Mouse (Mus musculus) G1E (cell line): ENCODE results near the gene Helz.

Source experiments
- CTCF ChIP-seq: IDR thresholded peaks from 2 replicates; pipeline ENCODE4 v1.5.1; 2012; ENCODE audit warnings: low read depth, low read length, inconsistent platforms, mixed read lengths
- GATA1 ChIP-seq: IDR thresholded peaks from 2 replicates; pipeline ENCODE4 v1.6.1; 2012; ENCODE audit warnings: borderline replicate concordance, low read length, inconsistent platforms, mixed read lengths
- GATA2 ChIP-seq: IDR thresholded peaks from 2 replicates; pipeline ENCODE4 v1.6.1; 2012; ENCODE audit warnings: low read depth, low read length, inconsistent platforms, borderline replicate concordance
- TAL1 ChIP-seq: conservative IDR thresholded peaks from 2 replicates; pipeline ENCODE4 v1.6.1; 2012; ENCODE audit warnings: low read depth, low read length, inconsistent platforms, mixed read lengths

DNA sequence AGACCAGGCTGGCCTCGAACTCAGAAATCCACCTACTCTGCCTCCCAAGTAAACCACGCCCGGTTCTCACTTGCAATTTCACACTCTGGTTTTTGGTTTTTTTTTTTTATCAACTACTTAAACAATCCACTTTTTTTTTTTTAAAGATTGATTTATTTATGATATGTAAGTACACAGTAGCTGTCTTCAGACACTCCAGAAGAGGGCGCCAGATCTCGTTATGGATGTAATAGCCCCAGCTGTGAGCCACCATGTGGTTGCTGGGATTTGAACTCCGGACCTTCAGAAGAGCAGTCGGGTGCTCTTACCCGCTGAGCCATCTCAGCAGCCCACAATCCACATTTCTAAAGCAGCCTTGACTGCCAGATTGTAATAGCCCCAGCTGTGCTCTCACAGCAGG lies 44.9 kb upstream of the Helz start:
- no peak for TF ChIP-seq TAL1
- no peak for TF ChIP-seq CTCF
- TF ChIP-seq GATA1, result no peak
- TF ChIP-seq GATA2, result no peak
